Mouse (Mus musculus): ENCODE data around the gene Rorc. TPM values are rescaled to one million over a fixed set of nuclear protein-coding genes. Genes with fewer than 3 reads are reported as not detected.

Gene Rorc
- polyA plus RNA-seq (2015; fragmentation: Nextera tagmentation; extraction: Ambion mirVana), result 14.4 and 16.4 TPM in 2 replicates

DNA sequence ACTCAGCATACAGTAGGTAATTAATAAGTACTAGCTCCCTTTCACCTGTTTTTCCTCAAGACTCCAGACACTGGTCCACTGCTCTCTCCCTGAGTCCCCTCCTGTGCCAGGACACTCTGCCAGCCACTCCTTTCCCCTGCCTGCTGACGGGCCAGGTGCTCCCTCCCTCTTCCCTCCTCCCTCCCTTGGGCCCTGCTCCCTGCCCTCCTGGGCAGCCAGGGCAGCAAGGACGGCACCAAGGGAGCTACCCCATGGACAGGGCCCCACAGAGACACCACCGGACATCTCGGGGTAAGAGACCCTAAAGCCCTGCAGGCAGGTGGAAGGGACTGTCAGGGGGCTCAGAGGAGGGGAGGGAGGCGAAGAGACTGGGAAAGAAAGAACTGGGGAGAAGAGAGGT is at the start of gene Rorc:
TSS of gene Rorc (plus strand) at position 154 of the 400 bp plus-strand sequence.
- Histone ChIP-seq H3K27ac (peak within 1 kb of the TSS; percentile 79), H3K27me3 (ENCODE audit: insufficient read depth, low read length) (no peaks in the 10 kb centered on the region), H3K4me3 (replicated peaks; ENCODE audit: low read depth, low read length) (peak within 1 kb of the TSS; percentile 41), H3K9me3 (replicated peaks; ENCODE audit: low read length) (no peaks in the 10 kb centered on the region), H3K9ac (ENCODE audit: low read depth, low read length) (peak within 1 kb of the TSS; percentile 63), H3K4me2 (ENCODE audit: low read length) (peak within 1 kb of the TSS; percentile 60), H3K4me1 (replicated peaks; ENCODE audit: insufficient read depth, low read length) (no peaks in the 10 kb centered on the region; the same call in 1 of the 2 replicates), H3K36me3 (ENCODE audit: insufficient read depth, low read length) (no peaks in the 10 kb centered on the region)
- DNase-seq (ENCODE audit: low spot score) (peak; percentile 59), ATAC-seq (replicated peaks; ENCODE audit: low FRiP score, low read depth) (peak; percentile 80)
- no peak for TF ChIP-seq CTCF (IDR thresholded peaks at IDR 0.05; ENCODE audit: low read depth)
- 10% methylated on average over 5 of the region's 5 CpGs for WGBS

- Histone ChIP-seq H3K36me3 (ENCODE audit: insufficient read depth, low read length) (0 out of 2 replicates have a peak, but pooled peaks cover 6% of the 10 kb centered on the region), H3K4me1 (replicated peaks; ENCODE audit: insufficient read depth, low read length) (no peaks in the 10 kb centered on the region), H3K27me3 (ENCODE audit: insufficient read depth, low read length) (no peaks in the 10 kb centered on the region), H3K4me3 (replicated peaks; ENCODE audit: low read depth, low read length) (no peak overlapping the region), H3K9ac (ENCODE audit: low read depth, low read length) (no peak overlapping the region), H3K9me3 (replicated peaks; ENCODE audit: low read length) (no peaks in the 10 kb centered on the region), H3K27ac (no peak overlapping the region), H3K4me2 (ENCODE audit: low read length) (no peak overlapping the region)
- DNase-seq (ENCODE audit: low spot score), result no peak
- no peak for ATAC-seq (replicated peaks; ENCODE audit: low FRiP score, low read depth)
- 64% methylated on average over 3 of the region's 3 CpGs for WGBS
- peak; percentile 47; the same call in 1 of the 2 replicates for TF ChIP-seq CTCF (IDR thresholded peaks at IDR 0.05; ENCODE audit: low read depth)
Observed at GRCm38 (mm10) chr3:94328681-94329080, 43.9 kb upstream of the Rorc start.

DNA sequence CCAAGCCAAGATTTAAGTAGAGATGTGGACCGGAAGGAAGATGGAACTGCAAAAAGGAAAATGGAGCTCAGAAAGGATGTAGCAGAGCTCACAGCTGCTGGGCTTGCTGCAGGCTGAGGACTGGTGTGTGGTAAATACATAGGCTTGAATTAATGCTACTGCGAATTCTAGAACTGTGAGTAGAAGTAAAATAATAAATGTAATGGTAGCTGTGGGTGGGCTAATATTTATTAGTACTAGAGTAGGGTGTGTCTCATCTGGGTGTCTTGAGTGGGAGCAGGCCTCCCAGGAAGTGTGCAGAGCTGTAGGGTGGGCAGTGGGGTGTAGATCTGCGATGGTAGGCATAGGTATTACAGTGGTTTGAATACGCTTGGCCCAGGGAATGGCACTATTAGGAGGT is 38.2 kb upstream of the Rorc start:
- WGBS, result 92% methylated on average over 4 of the region's 4 CpGs
- Histone ChIP-seq H3K27me3 (ENCODE audit: insufficient read depth, low read length) (no peaks in the 10 kb centered on the region), H3K4me1 (replicated peaks; ENCODE audit: insufficient read depth, low read length) (no peaks in the 10 kb centered on the region)

DNA sequence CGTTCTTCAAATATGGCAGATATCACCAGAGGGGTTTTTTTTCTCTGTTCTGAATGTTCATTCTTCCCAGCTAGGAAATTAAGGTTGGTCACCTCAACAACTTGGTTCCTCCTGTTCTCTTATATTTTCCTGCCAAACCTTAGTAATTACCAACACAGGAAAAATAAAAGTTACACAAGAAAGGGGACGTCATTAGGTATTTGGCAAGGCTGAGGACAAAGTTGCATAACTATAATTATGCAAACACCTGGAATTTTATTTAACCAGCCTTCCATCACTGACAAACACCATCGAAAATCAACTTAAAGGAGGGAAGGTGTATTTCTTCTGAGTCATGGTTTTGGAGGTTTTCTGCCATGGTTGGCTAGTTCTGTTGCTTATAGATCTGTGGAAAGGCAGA is 34.1 kb upstream of the Rorc start:
- 83% methylated on average over 3 of the region's 3 CpGs for WGBS
- TF ChIP-seq CTCF (IDR thresholded peaks at IDR 0.05; ENCODE audit: low read depth), result no peak

More for the DNA sequence above, 38.2 kb upstream of the Rorc start:
- Histone ChIP-seq H3K4me3 (replicated peaks; ENCODE audit: low read depth, low read length) (no peak overlapping the region), H3K27ac (no peak overlapping the region), H3K36me3 (ENCODE audit: insufficient read depth, low read length) (0 out of 2 replicates have a peak, but pooled peaks cover 6% of the 10 kb centered on the region), H3K4me2 (ENCODE audit: low read length) (no peak overlapping the region), H3K9me3 (replicated peaks; ENCODE audit: low read length) (no peaks in the 10 kb centered on the region), H3K9ac (ENCODE audit: low read depth, low read length) (no peak overlapping the region)
- ATAC-seq (replicated peaks; ENCODE audit: low FRiP score, low read depth), result no peak
- no peak for DNase-seq (ENCODE audit: low spot score)
- TF ChIP-seq CTCF (IDR thresholded peaks at IDR 0.05; ENCODE audit: low read depth), result no peak

DNA sequence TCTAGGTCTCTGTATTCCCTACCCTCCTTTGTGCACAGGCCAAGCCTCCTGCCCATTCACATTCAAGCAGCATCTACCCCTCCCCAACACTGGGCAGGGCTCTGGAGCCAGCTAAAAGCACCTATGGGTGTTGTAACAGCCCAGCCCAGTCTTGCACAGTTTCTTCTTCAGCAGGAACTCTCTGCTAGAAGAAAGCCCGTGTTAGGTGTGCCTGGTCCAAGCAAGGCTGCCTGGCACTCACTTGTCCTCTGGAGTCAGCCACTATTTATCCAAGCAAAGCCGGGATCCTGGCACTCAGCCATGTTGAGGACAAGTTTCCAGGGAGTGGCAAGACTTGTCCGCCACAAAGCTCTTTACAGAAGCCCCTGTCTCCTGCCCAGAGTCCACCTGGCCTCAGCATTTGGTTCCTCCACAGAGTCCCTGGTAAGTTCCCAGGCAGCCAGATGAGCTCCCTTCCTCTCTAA is 30.6 kb upstream of the Rorc start, which contains the start of gene Them5:
TSS of gene Them5 (plus strand) at position 141 of the 464 bp plus-strand sequence.
- no peak for TF ChIP-seq CTCF (IDR thresholded peaks at IDR 0.05; ENCODE audit: low read depth)
- ATAC-seq (replicated peaks; ENCODE audit: low FRiP score, low read depth), result no peak
- no peak within 1 kb of the TSS for H3K4me2 ChIP-seq (ENCODE audit: low read length)
- 45% methylated on average over 3 of the region's 3 CpGs for WGBS
- no peaks in the 10 kb centered on the region for H3K36me3 ChIP-seq (ENCODE audit: insufficient read depth, low read length)
- no peak for DNase-seq (ENCODE audit: low spot score)
- H3K9ac ChIP-seq (ENCODE audit: low read depth, low read length), result no peak within 1 kb of the TSS
- H3K9me3 ChIP-seq (replicated peaks; ENCODE audit: low read length), result no peaks in the 10 kb centered on the region
- H3K4me1 ChIP-seq (replicated peaks; ENCODE audit: insufficient read depth, low read length), result no peaks in the 10 kb centered on the region
- H3K27me3 ChIP-seq (ENCODE audit: insufficient read depth, low read length), result no peaks in the 10 kb centered on the region
- no peak within 1 kb of the TSS for H3K4me3 ChIP-seq (replicated peaks; ENCODE audit: low read depth, low read length)
- H3K27ac ChIP-seq, result no peak within 1 kb of the TSS

More for the DNA sequence above, 34.1 kb upstream of the Rorc start:
- no peaks in the 10 kb centered on the region for H3K4me1 ChIP-seq (replicated peaks; ENCODE audit: insufficient read depth, low read length)
- H3K27me3 ChIP-seq (ENCODE audit: insufficient read depth, low read length), result no peaks in the 10 kb centered on the region
- H3K36me3 ChIP-seq (ENCODE audit: insufficient read depth, low read length), result no peaks in the 10 kb centered on the region
- no peak overlapping the region for H3K9ac ChIP-seq (ENCODE audit: low read depth, low read length)
- no peak for DNase-seq (ENCODE audit: low spot score)
- no peaks in the 10 kb centered on the region for H3K9me3 ChIP-seq (replicated peaks; ENCODE audit: low read length)
- H3K27ac ChIP-seq, result no peak overlapping the region
- ATAC-seq (replicated peaks; ENCODE audit: low FRiP score, low read depth), result no peak
- H3K4me2 ChIP-seq (ENCODE audit: low read length), result no peak overlapping the region
- H3K4me3 ChIP-seq (replicated peaks; ENCODE audit: low read depth, low read length), result no peak overlapping the region

- Histone ChIP-seq H3K27ac (no peak overlapping the region), H3K9me3 (replicated peaks; ENCODE audit: low read length) (no peaks in the 10 kb centered on the region), H3K4me1 (replicated peaks; ENCODE audit: insufficient read depth, low read length) (no peaks in the 10 kb centered on the region), H3K9ac (ENCODE audit: low read depth, low read length) (no peak overlapping the region), H3K36me3 (ENCODE audit: insufficient read depth, low read length) (no peaks in the 10 kb centered on the region), H3K27me3 (ENCODE audit: insufficient read depth, low read length) (no peaks in the 10 kb centered on the region), H3K4me3 (replicated peaks; ENCODE audit: low read depth, low read length) (no peak overlapping the region), H3K4me2 (ENCODE audit: low read length) (no peak overlapping the region)
- 66% methylated on average over 1 of the region's 1 CpGs for WGBS
- no peak for DNase-seq (ENCODE audit: low spot score)
- no peak for TF ChIP-seq CTCF (IDR thresholded peaks at IDR 0.05; ENCODE audit: low read depth)
- no peak for ATAC-seq (replicated peaks; ENCODE audit: low FRiP score, low read depth)
Observed at GRCm38 (mm10) chr3:94342552-94342951, 30.0 kb upstream of the Rorc start.

- no peak overlapping the region for H3K4me3 ChIP-seq (replicated peaks; ENCODE audit: low read depth, low read length)
- no peak overlapping the region for H3K9ac ChIP-seq (ENCODE audit: low read depth, low read length)
- no peaks in the 10 kb centered on the region for H3K27me3 ChIP-seq (ENCODE audit: insufficient read depth, low read length)
- DNase-seq (ENCODE audit: low spot score) (no peak), ATAC-seq (replicated peaks; ENCODE audit: low FRiP score, low read depth) (no peak)
- H3K4me1 ChIP-seq (replicated peaks; ENCODE audit: insufficient read depth, low read length), result no peaks in the 10 kb centered on the region
- TF ChIP-seq CTCF (IDR thresholded peaks at IDR 0.05; ENCODE audit: low read depth), result no peak
- no peak overlapping the region for H3K27ac ChIP-seq
- H3K9me3 ChIP-seq (replicated peaks; ENCODE audit: low read length), result no peaks in the 10 kb centered on the region
- 91% methylated on average over 2 of the region's 2 CpGs for WGBS
- no peak overlapping the region for H3K4me2 ChIP-seq (ENCODE audit: low read length)
- H3K36me3 ChIP-seq (ENCODE audit: insufficient read depth, low read length), result no peaks in the 10 kb centered on the region
Observed at GRCm38 (mm10) chr3:94344182-94344581, 28.4 kb upstream of the Rorc start.
